Mouse (Mus musculus) erythroblast, embryonic 14.5 days (primary cell): Measurements from ENCODE around the gene Mllt10. TPM values are rescaled to one million over a fixed set of nuclear protein-coding genes. Genes with fewer than 3 reads are reported as not detected.

ENCODE experiments used
- H3K27me3 ChIP-seq: 2 replicates; pipeline ENCODE4 v1.6.1; 2012; ENCODE audit warnings: inconsistent platforms; ENCODE audit not compliant: control insufficient read depth
- H3K36me3 ChIP-seq: 2 replicates; pipeline ENCODE4 v1.6.1; 2012; ENCODE audit warnings: mild to moderate bottlenecking, inconsistent platforms; ENCODE audit not compliant: control insufficient read depth
- H3K4me1 ChIP-seq: 2 replicates; pipeline ENCODE4 v1.6.1; 2012; ENCODE audit warnings: inconsistent platforms; ENCODE audit not compliant: control insufficient read depth
- H3K4me3 ChIP-seq: replicated peaks from 2 replicates; pipeline ENCODE3; 2012; ENCODE audit warnings: moderate library complexity, mild to moderate bottlenecking, inconsistent platforms
- H3K9me3 ChIP-seq: 2 replicates; pipeline ENCODE4 v1.6.1; 2012; ENCODE audit warnings: low read length, inconsistent platforms, mixed read lengths; ENCODE audit not compliant: control insufficient read depth
- GATA1 ChIP-seq: IDR thresholded peaks from 2 replicates; pipeline ENCODE4 v1.6.1; 2012; ENCODE audit warnings: low read length, inconsistent platforms, mixed read lengths
- TAL1 ChIP-seq: IDR thresholded peaks from 3 replicates; pipeline ENCODE4 v1.6.1; 2012; ENCODE audit warnings: low read length, inconsistent platforms, mixed read lengths
- polyA plus RNA-seq: library from polyadenylated mRNA; stranded (reverse); fragments of >175 nt; gene quantifications from 2 replicates; pipeline ENCODE4 v1.2.3, GENCODE M21; 2012

Mllt10 gene
- polyA plus RNA-seq, 1 experiment, result 1.3 TPM

- Histone ChIP-seq H3K4me3 (no peak overlapping the region), H3K27me3 (no peaks in the 10 kb centered on the region), H3K9me3 (no peaks in the 10 kb centered on the region), H3K4me1 (no peaks in the 10 kb centered on the region), H3K36me3 (peaks cover 78% of the 10 kb centered on the region)
- TF ChIP-seq GATA1 (no peak), TAL1 (no peak)
Measured at GRCm38 (mm10) chr2:18094319-18094718, 39.3 kb downstream of the Mllt10 start.

GRCm38 (mm10) chr2:18095804-18096203 is 40.8 kb downstream of the Mllt10 start:
- Histone ChIP-seq H3K9me3 (no peaks in the 10 kb centered on the region; the same call in 1 of the 2 replicates), H3K4me1 (no peaks in the 10 kb centered on the region), H3K4me3 (no peak overlapping the region), H3K36me3 (peaks cover 77% of the 10 kb centered on the region), H3K27me3 (no peaks in the 10 kb centered on the region)
- no peak for TF ChIP-seq TAL1

- Histone ChIP-seq H3K27me3 (no peaks in the 10 kb centered on the region), H3K4me1 (no peaks in the 10 kb centered on the region), H3K4me3 (no peak overlapping the region), H3K36me3 (peaks cover 60% of the 10 kb centered on the region), H3K9me3 (no peaks in the 10 kb centered on the region; the same call in 1 of the 2 replicates)
- TF ChIP-seq GATA1, result no peak
- no peak for TF ChIP-seq TAL1
Measured at GRCm38 (mm10) chr2:18100914-18101313, 45.9 kb downstream of the Mllt10 start.

GRCm38 (mm10) chr2:18107561-18107960 is 52.5 kb downstream of the Mllt10 start:
- Histone ChIP-seq H3K4me1 (no peaks in the 10 kb centered on the region), H3K4me3 (no peak overlapping the region), H3K9me3 (no peaks in the 10 kb centered on the region), H3K27me3 (no peaks in the 10 kb centered on the region), H3K36me3 (peaks cover 49% of the 10 kb centered on the region)
- TF ChIP-seq GATA1 (no peak), TAL1 (no peak)

GRCm38 (mm10) chr2:18108214-18108613 is 53.2 kb downstream of the Mllt10 start:
- TF ChIP-seq TAL1, result no peak
- no peak for TF ChIP-seq GATA1
- H3K36me3 ChIP-seq, result peaks cover 54% of the 10 kb centered on the region
- H3K27me3 ChIP-seq, result no peaks in the 10 kb centered on the region
- H3K4me3 ChIP-seq, result no peak overlapping the region
- no peaks in the 10 kb centered on the region for H3K4me1 ChIP-seq
- H3K9me3 ChIP-seq, result no peaks in the 10 kb centered on the region

GRCm38 (mm10) chr2:18111411-18111810 is 56.4 kb downstream of the Mllt10 start:
- no peaks in the 10 kb centered on the region for H3K27me3 ChIP-seq
- H3K4me1 ChIP-seq, result no peaks in the 10 kb centered on the region
- H3K4me3 ChIP-seq, result no peak overlapping the region
- no peak for TF ChIP-seq GATA1
- no peak for TF ChIP-seq TAL1
- peaks cover 62% of the 10 kb centered on the region for H3K36me3 ChIP-seq
- no peaks in the 10 kb centered on the region for H3K9me3 ChIP-seq

GRCm38 (mm10) chr2:18116432-18116831 is 61.4 kb downstream of the Mllt10 start:
- no peak for TF ChIP-seq TAL1
- TF ChIP-seq GATA1, result no peak
- Histone ChIP-seq H3K4me3 (no peak overlapping the region), H3K4me1 (no peaks in the 10 kb centered on the region), H3K9me3 (no peaks in the 10 kb centered on the region), H3K36me3 (peaks cover 53% of the 10 kb centered on the region), H3K27me3 (no peaks in the 10 kb centered on the region)

- Histone ChIP-seq H3K4me3 (no peak overlapping the region), H3K36me3 (peaks cover 54% of the 10 kb centered on the region), H3K4me1 (no peaks in the 10 kb centered on the region), H3K27me3 (no peaks in the 10 kb centered on the region), H3K9me3 (no peaks in the 10 kb centered on the region)
- TF ChIP-seq TAL1, result no peak
- TF ChIP-seq GATA1, result no peak
Measured at GRCm38 (mm10) chr2:18138131-18138530, 83.1 kb downstream of the Mllt10 start.

GRCm38 (mm10) chr2:18139646-18140045 is 84.6 kb downstream of the Mllt10 start:
- no peaks in the 10 kb centered on the region for H3K27me3 ChIP-seq
- TF ChIP-seq GATA1 (no peak), TAL1 (no peak)
- peaks cover 57% of the 10 kb centered on the region for H3K36me3 ChIP-seq
- no peaks in the 10 kb centered on the region for H3K4me1 ChIP-seq
- H3K4me3 ChIP-seq, result no peak overlapping the region
- H3K9me3 ChIP-seq, result no peaks in the 10 kb centered on the region

GRCm38 (mm10) chr2:18156131-18156530 is 101.1 kb downstream of the Mllt10 start:
- no peaks in the 10 kb centered on the region for H3K4me1 ChIP-seq
- peaks cover 40% of the 10 kb centered on the region for H3K36me3 ChIP-seq
- TF ChIP-seq TAL1 (no peak), GATA1 (no peak)
- no peak overlapping the region for H3K4me3 ChIP-seq
- H3K27me3 ChIP-seq, result no peaks in the 10 kb centered on the region
- H3K9me3 ChIP-seq, result no peaks in the 10 kb centered on the region
